Mouse (Mus musculus) CH12.LX (cell line): Measurements from ENCODE around the gene Gm20388. TPM values are rescaled to one million over a fixed set of nuclear protein-coding genes. Genes with fewer than 3 reads are reported as not detected.

Source experiments
- DNase-seq: peaks from one replicate; pipeline ENCODE4 v3.0.0-alpha.2; 2013; ENCODE audit errors: extremely low read depth
- H3K27ac ChIP-seq: 2 replicates; pipeline ENCODE4 v1.5.1; 2012; ENCODE audit warnings: low read depth, mild to moderate bottlenecking, control low read depth, moderate library complexity; ENCODE audit not compliant: insufficient read depth
- H3K27me3 ChIP-seq: replicated peaks from 2 replicates; pipeline ENCODE3; 2012; ENCODE audit warnings: inconsistent platforms
- H3K36me3 ChIP-seq, 2 experiments: replicated peaks in 1 of 2; 2 replicates each; pipeline versions ENCODE3 to v1.6.1; 2012; ENCODE audit warnings: inconsistent platforms in 1 of 2, low read length in 1 of 2, mild to moderate bottlenecking in 1 of 2, mixed read lengths in 1 of 2, moderate library complexity in 1 of 2; ENCODE audit not compliant: control insufficient read depth in 1 of 2, insufficient read depth in 1 of 2
- H3K4me1 ChIP-seq, 2 experiments: 2 replicates each; pipeline ENCODE4 v1.6.1; 2012; ENCODE audit warnings: inconsistent platforms in 1 of 2, moderate library complexity in 1 of 2; ENCODE audit not compliant: insufficient read depth in 2 of 2, control insufficient read depth in 1 of 2
- H3K4me2 ChIP-seq: 2 replicates; pipeline ENCODE4 v1.6.1; 2012; ENCODE audit warnings: low read depth, mild to moderate bottlenecking, control low read depth; ENCODE audit not compliant: poor library complexity, insufficient read depth, severe bottlenecking
- H3K4me3 ChIP-seq, 3 experiments: fragments of 150-350 bp in 1 of 3; sonication (generic) in 1 of 3; replicated peaks in 1 of 3; 2 replicates each; pipeline versions ENCODE3 to v1.5.1; 2011 to 2012; ENCODE audit warnings: low read depth in 2 of 3, low read length in 2 of 3, mild to moderate bottlenecking in 2 of 3, moderate library complexity in 2 of 3, control low read depth in 1 of 3, improper control_type of control experiment in 1 of 3, inconsistent platforms in 1 of 3, mixed read lengths in 1 of 3; ENCODE audit not compliant: poor library complexity in 1 of 3
- H3K79me2 ChIP-seq: replicated peaks from 2 replicates; pipeline ENCODE4 v1.6.1; 2012; ENCODE audit warnings: mild to moderate bottlenecking, moderate library complexity; ENCODE audit not compliant: control insufficient read depth, poor library complexity, insufficient read depth, severe bottlenecking; ENCODE audit errors: extremely low read depth
- H3K9ac ChIP-seq: 2 replicates; pipeline ENCODE4 v1.6.1; 2012; ENCODE audit warnings: low read depth, mild to moderate bottlenecking, control low read depth, moderate library complexity; ENCODE audit not compliant: insufficient read depth
- H3K9me3 ChIP-seq: replicated peaks from 2 replicates; pipeline ENCODE3; 2012; ENCODE audit warnings: low read length, inconsistent platforms, mixed read lengths
- BHLHE40 ChIP-seq: IDR thresholded peaks from 2 replicates; pipeline ENCODE4 v1.6.1; 2011; ENCODE audit warnings: mild to moderate bottlenecking, low read depth, low read length, improper control_type of control experiment
- CHD2 ChIP-seq: IDR thresholded peaks from 2 replicates; pipeline ENCODE4 v1.6.1; 2011; ENCODE audit warnings: low read length, improper control_type of control experiment
- CTCF ChIP-seq, 2 experiments: IDR thresholded peaks in 1 of 2; conservative IDR thresholded peaks in 1 of 2; 2 replicates each; pipeline ENCODE4 v1.5.1; 2011 to 2012; ENCODE audit warnings: low read depth in 2 of 2, low read length in 2 of 2, improper control_type of control experiment in 1 of 2, inconsistent platforms in 1 of 2, mild to moderate bottlenecking in 1 of 2, moderate library complexity in 1 of 2
- E2F4 ChIP-seq: IDR thresholded peaks from 2 replicates; pipeline ENCODE4 v1.6.1; 2011; ENCODE audit warnings: low read depth, low read length, improper control_type of control experiment; ENCODE audit not compliant: insufficient replicate concordance
- EP300 ChIP-seq: IDR thresholded peaks from 2 replicates; pipeline ENCODE4 v1.6.1; 2011; ENCODE audit warnings: low read length, improper control_type of control experiment
- ETS1 ChIP-seq: conservative IDR thresholded peaks from 2 replicates; pipeline ENCODE4 v1.6.1; 2012; ENCODE audit warnings: low read depth, mild to moderate bottlenecking, inconsistent platforms, low read length, improper control_type of control experiment, moderate library complexity
- HCFC1 ChIP-seq: IDR thresholded peaks from 2 replicates; pipeline ENCODE4 v1.6.1; 2012; ENCODE audit warnings: low read depth, mild to moderate bottlenecking, inconsistent platforms, low read length, improper control_type of control experiment
- IRF4 ChIP-seq: IDR thresholded peaks from 2 replicates; pipeline ENCODE4 v1.6.1; 2014; ENCODE audit warnings: low read depth, mild to moderate bottlenecking, inconsistent platforms, low read length, improper control_type of control experiment
- JUND ChIP-seq: conservative IDR thresholded peaks from 2 replicates; pipeline ENCODE4 v1.6.1; 2011; ENCODE audit warnings: low read depth, low read length, improper control_type of control experiment
- MAFK ChIP-seq: IDR thresholded peaks from 2 replicates; pipeline ENCODE4 v1.6.1; 2011; ENCODE audit warnings: low read length, improper control_type of control experiment; ENCODE audit not compliant: insufficient replicate concordance
- MAX ChIP-seq: IDR thresholded peaks from 2 replicates; pipeline ENCODE4 v1.6.1; 2011; ENCODE audit warnings: low read length, improper control_type of control experiment
- MAZ ChIP-seq: IDR thresholded peaks from 2 replicates; pipeline ENCODE4 v1.6.1; 2012; ENCODE audit warnings: low read depth, mild to moderate bottlenecking, inconsistent platforms, low read length, improper control_type of control experiment, moderate library complexity
- MXI1 ChIP-seq: IDR thresholded peaks from 2 replicates; pipeline ENCODE4 v1.6.1; 2011; ENCODE audit warnings: mild to moderate bottlenecking, low read depth, low read length, improper control_type of control experiment
- NELFE ChIP-seq: IDR thresholded peaks from 2 replicates; pipeline ENCODE4 v1.6.1; 2011; ENCODE audit warnings: low read depth, low read length, improper control_type of control experiment
- PAX5 ChIP-seq: IDR thresholded peaks from 2 replicates; pipeline ENCODE4 v1.6.1; 2012; ENCODE audit warnings: low read length, inconsistent platforms, mixed read lengths
- POLR2AphosphoS2 ChIP-seq: IDR thresholded peaks from 2 replicates; pipeline ENCODE4 v1.6.1; 2011; ENCODE audit warnings: low read depth, low read length, improper control_type of control experiment
- RCOR1 ChIP-seq: conservative IDR thresholded peaks from 2 replicates; pipeline ENCODE4 v1.6.1; 2012; ENCODE audit warnings: low read depth, mild to moderate bottlenecking, inconsistent platforms, low read length, improper control_type of control experiment
- TBP ChIP-seq: conservative IDR thresholded peaks from 2 replicates; pipeline ENCODE4 v1.6.1; 2011; ENCODE audit warnings: low read depth, low read length, improper control_type of control experiment
- TCF12 ChIP-seq: IDR thresholded peaks from 2 replicates; pipeline ENCODE4 v1.6.1; 2014; ENCODE audit warnings: low read depth, mild to moderate bottlenecking, inconsistent platforms, low read length, improper control_type of control experiment
- ZKSCAN1 ChIP-seq: IDR thresholded peaks from 2 replicates; pipeline ENCODE4 v1.6.1; 2012; ENCODE audit warnings: low read depth, inconsistent platforms, low read length, improper control_type of control experiment, borderline replicate concordance
- dilution Hi-C: fragments of 300-500 bp; cut with MboI; formaldehyde crosslinking; loops from 2 replicates; pipeline ENCODE4 v1.14.3; 2020; ENCODE audit warnings: low sequenced_read_pairs; ENCODE audit not compliant: extremely low pct_unique_long_range_greater_than_20kb, extremely low pct_ligation_motif_present
- in situ Hi-C: fragments of 300-500 bp; cut with MboI; formaldehyde crosslinking; loops from 3 replicates; pipeline ENCODE4 v1.14.3; 2019; ENCODE audit warnings: low sequenced_read_pairs, low pct_ligation_motif_present, low pct_unique_long_range_greater_than_20kb, mixed read lengths
- polyA plus RNA-seq: library from polyadenylated mRNA; unstranded; fragments of >175 nt; gene quantifications from 2 replicates; pipeline ENCODE4 v1.2.1, GENCODE M21; 2012; ENCODE audit warnings: low read depth; ENCODE audit not compliant: insufficient read length
- total RNA-seq, 2 experiments: library from RNA; depleted of rRNA; stranded (reverse); fragments of 300-350 nt in 1 of 2; fragments of >200 nt in 1 of 2; gene quantifications; 2 replicates each; pipeline ENCODE4 v1.2.3; 2012 to 2014

Gene Gm20388
- total and polyA plus RNA-seq, 3 experiments: 14.8 to 26.3 (median 22.2) TPM

- H3K4me2 ChIP-seq: no peak overlapping the region
Measured at GRCm38 (mm10) chr8:122321455-122321921, 2410.8 kb downstream of the Gm20388 start.

GRCm38 (mm10) chr8:122322126-122322525 is 2411.5 kb downstream of the Gm20388 start:
- Histone ChIP-seq H3K36me3 (peaks cover 33 to 97% of the 10 kb centered on the region in 2 experiments), H3K27ac (no peak overlapping the region), H3K79me2 (no peaks in the 10 kb centered on the region), H3K4me1 (peaks cover 14 to 40% of the 10 kb centered on the region in 2 experiments), H3K9ac (no peak overlapping the region), H3K4me2 (no peak overlapping the region)
- dilution Hi-C loops: no loop called here
- in situ Hi-C loops: no loop called here
- TF ChIP-seq MXI1: no peak
- no peak for TF ChIP-seq TCF12
- TF ChIP-seq ETS1: no peak
- TF ChIP-seq, all 38 proteins: peak for 0
- H3K27me3 ChIP-seq: no peaks in the 10 kb centered on the region
- H3K4me3 ChIP-seq: no peak overlapping the region
- no peak for DNase-seq
- H3K9me3 ChIP-seq: no peaks in the 10 kb centered on the region

More at GRCm38 (mm10) chr8:122321455-122321921, 2410.8 kb downstream of the Gm20388 start:
- in situ Hi-C loops (no loop called here), dilution Hi-C loops (no loop called here)
- Histone ChIP-seq H3K9ac (no peak overlapping the region), H3K27ac (no peak overlapping the region), H3K4me3 (no peak overlapping the region), H3K36me3 (peaks cover 35 to 98% of the 10 kb centered on the region in 2 experiments), H3K4me1 (peaks cover 14 to 45% of the 10 kb centered on the region in 2 experiments), H3K27me3 (no peaks in the 10 kb centered on the region), H3K9me3 (no peaks in the 10 kb centered on the region)
- no peak for DNase-seq
- TF ChIP-seq CTCF (conservative IDR thresholded peaks at IDR 0.05 in 1 of 2, IDR thresholded peaks at IDR 0.05 in 1 of 2; ENCODE audit: low read depth in 2 of 2, low read length in 2 of 2) (no peak), MAZ (no peak), EP300 (no peak), E2F4 (no peak), IRF4 (no peak), ZKSCAN1 (no peak), TBP (no peak), MAX (no peak), PAX5 (no peak), POLR2AphosphoS2 (no peak), CHD2 (no peak), RCOR1 (no peak), HCFC1 (no peak), BHLHE40 (no peak), JUND (no peak), NELFE (no peak), TCF12 (no peak), MAFK (no peak)
- TF ChIP-seq, all 38 proteins: peak for 0
- H3K79me2 ChIP-seq: no peaks in the 10 kb centered on the region
